Mouse (Mus musculus): ENCODE data around the gene Nop2. TPM values are rescaled to one million over a fixed set of nuclear protein-coding genes. Genes with fewer than 3 reads are reported as not detected.

Nop2 gene
- polyA plus RNA-seq, 1 experiment from 2014 or later: 46.8 TPM

DNA sequence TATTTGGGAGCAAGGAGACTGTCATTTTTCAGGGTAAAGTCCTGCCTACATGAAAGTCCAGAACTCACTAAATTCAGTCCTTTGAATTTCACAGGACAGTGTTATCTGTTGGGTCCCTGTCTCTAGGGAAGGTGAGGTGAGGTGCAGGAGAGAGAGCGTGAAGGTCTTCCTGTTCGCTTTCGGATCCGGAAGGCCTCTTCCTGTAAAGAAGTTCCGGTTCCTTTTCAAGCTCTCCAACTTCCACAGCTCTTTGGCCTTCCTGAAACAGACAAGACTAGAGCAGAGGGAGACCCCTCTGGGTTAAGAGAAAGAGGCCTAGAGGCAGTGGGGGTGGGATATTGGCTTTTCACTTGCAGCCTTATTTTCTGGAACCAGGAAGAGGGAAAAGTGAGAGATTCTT lies 39.3 kb upstream of the Nop2 start:
- no peaks in the 10 kb centered on the region for H3K36me3 ChIP-seq (ENCODE audit: control insufficient read depth, insufficient read depth, low read length)
- H3K27ac ChIP-seq (ENCODE audit: low read depth, low read length): no peak overlapping the region

GRCm38 (mm10) chr6:125094843-125095242 lies 36.9 kb upstream of the Nop2 start:
- DNase-seq (ENCODE audit: low spot score): no peak
- Histone ChIP-seq H3K27ac (ENCODE audit: low read depth, low read length) (peak overlapping the region; percentile 92; the same call in 1 of the 2 replicates), H3K4me2 (ENCODE audit: low read length) (no peak overlapping the region), H3K4me3 (ENCODE audit: low read depth, low read length) (no peak overlapping the region), H3K36me3 (ENCODE audit: control insufficient read depth, insufficient read depth, low read length) (peaks cover 22% of the 10 kb centered on the region), H3K27me3 (replicated peaks; ENCODE audit: control insufficient read depth, insufficient read depth, low read length) (no peaks in the 10 kb centered on the region), H3K4me1 (ENCODE audit: control insufficient read depth, insufficient read depth, low read length) (peaks cover 32% of the 10 kb centered on the region), H3K9me3 (replicated peaks; ENCODE audit: control insufficient read depth, low read length) (no peaks in the 10 kb centered on the region), H3K9ac (ENCODE audit: low read length) (no peak overlapping the region)
- ATAC-seq: no peak
- 68% methylated on average over 3 of the region's 3 CpGs for WGBS

More for the DNA sequence above, 39.3 kb upstream of the Nop2 start:
- H3K4me1 ChIP-seq (ENCODE audit: control insufficient read depth, insufficient read depth, low read length): peaks cover 13% of the 10 kb centered on the region
- H3K4me2 ChIP-seq (ENCODE audit: low read length): no peak overlapping the region
- H3K4me3 ChIP-seq (ENCODE audit: low read depth, low read length): no peak overlapping the region
- 93% methylated on average over 5 of the region's 5 CpGs for WGBS
- DNase-seq (ENCODE audit: low spot score) (no peak), ATAC-seq (no peak)
- no peaks in the 10 kb centered on the region for H3K9me3 ChIP-seq (replicated peaks; ENCODE audit: control insufficient read depth, low read length)
- no peak overlapping the region for H3K9ac ChIP-seq (ENCODE audit: low read length)
- H3K27me3 ChIP-seq (replicated peaks; ENCODE audit: control insufficient read depth, insufficient read depth, low read length): no peaks in the 10 kb centered on the region

DNA sequence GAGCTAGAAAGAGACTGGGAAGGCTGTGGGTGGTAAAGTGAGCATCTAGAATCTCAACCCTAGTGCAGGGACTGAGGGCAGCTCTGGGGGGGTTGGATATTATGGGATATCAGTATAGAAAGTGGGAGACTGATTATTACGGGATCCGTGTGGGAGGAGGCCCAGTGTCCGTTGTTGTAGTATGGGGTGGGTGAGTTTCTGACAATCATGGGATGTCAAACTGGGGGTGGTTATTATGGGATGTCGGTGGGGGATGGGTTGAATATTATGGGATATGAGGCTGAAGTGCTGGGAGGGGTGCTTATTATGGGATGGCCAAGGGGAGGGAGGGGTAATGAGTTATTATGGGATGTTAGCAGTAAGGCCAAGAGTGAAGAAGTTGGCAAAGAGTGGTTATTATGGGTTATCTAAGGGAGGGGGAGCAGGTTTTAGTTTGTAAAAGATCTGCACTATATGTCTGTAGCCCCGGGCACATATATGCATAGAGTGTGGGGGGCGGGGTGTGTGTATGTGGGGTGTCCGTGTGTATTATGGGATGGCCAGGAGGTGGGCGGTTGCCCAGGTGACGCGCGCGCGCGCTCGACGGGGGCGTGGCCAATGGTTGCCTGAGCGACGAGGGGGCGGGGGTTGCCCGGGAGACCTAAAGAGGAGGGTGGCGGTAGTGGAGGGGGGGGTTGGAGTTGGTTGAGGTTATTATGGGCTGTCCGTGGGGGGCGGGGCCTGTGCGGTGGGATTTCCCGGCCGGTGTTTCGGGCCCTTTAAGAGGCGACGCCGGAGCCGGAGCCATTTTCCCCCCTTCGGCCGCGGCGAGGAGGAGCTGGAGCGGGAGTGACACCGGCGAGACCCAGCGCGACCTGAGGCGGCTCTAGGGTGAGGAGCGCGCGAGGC lies 36.1 kb upstream of the Nop2 start, which contains the start of gene Chd4:
TSS of gene Chd4 (plus strand) at position 591 of the 888 bp plus-strand sequence.
- WGBS: 2% methylated on average over 36 of the region's 45 CpGs
- ATAC-seq: peak; percentile 78
- peak within 1 kb of the TSS; percentile 96 for H3K9ac ChIP-seq (ENCODE audit: low read length)
- DNase-seq (ENCODE audit: low spot score): peak; percentile 96
- H3K4me1 ChIP-seq (ENCODE audit: control insufficient read depth, insufficient read depth, low read length): peaks cover 27% of the 10 kb centered on the region
- peak within 1 kb of the TSS; percentile 94 for H3K4me2 ChIP-seq (ENCODE audit: low read length)
- no peaks in the 10 kb centered on the region for H3K9me3 ChIP-seq (replicated peaks; ENCODE audit: control insufficient read depth, low read length)
- no peaks in the 10 kb centered on the region for H3K27me3 ChIP-seq (replicated peaks; ENCODE audit: control insufficient read depth, insufficient read depth, low read length)
- peak within 1 kb of the TSS; percentile 98 for H3K4me3 ChIP-seq (ENCODE audit: low read depth, low read length)
- peaks cover 30% of the 10 kb centered on the region for H3K36me3 ChIP-seq (ENCODE audit: control insufficient read depth, insufficient read depth, low read length)
- peak within 1 kb of the TSS; percentile 92 for H3K27ac ChIP-seq (ENCODE audit: low read depth, low read length)

GRCm38 (mm10) chr6:125096279-125096596 lies 35.5 kb upstream of the Nop2 start:
- WGBS: 2% methylated on average over 22 of the region's 32 CpGs
- Histone ChIP-seq H3K4me3 (ENCODE audit: low read depth, low read length) (peak overlapping the region; percentile 98), H3K9ac (ENCODE audit: low read length) (peak overlapping the region; percentile 96), H3K36me3 (ENCODE audit: control insufficient read depth, insufficient read depth, low read length) (peaks cover 36% of the 10 kb centered on the region), H3K4me1 (ENCODE audit: control insufficient read depth, insufficient read depth, low read length) (peaks cover 27% of the 10 kb centered on the region), H3K4me2 (ENCODE audit: low read length) (peak overlapping the region; percentile 94), H3K9me3 (replicated peaks; ENCODE audit: control insufficient read depth, low read length) (no peaks in the 10 kb centered on the region), H3K27me3 (replicated peaks; ENCODE audit: control insufficient read depth, insufficient read depth, low read length) (no peaks in the 10 kb centered on the region), H3K27ac (ENCODE audit: low read depth, low read length) (peak overlapping the region; percentile 92)
- DNase-seq (ENCODE audit: low spot score) (no peak), ATAC-seq (no peak)

- H3K4me2 ChIP-seq (ENCODE audit: low read length): peak overlapping the region; percentile 94
- under 1% methylated on average over 28 of the region's 44 CpGs for WGBS
- H3K36me3 ChIP-seq (ENCODE audit: control insufficient read depth, insufficient read depth, low read length): peaks cover 41% of the 10 kb centered on the region
Measured at GRCm38 (mm10) chr6:125096597-125097345, 34.9 kb upstream of the Nop2 start.

DNA sequence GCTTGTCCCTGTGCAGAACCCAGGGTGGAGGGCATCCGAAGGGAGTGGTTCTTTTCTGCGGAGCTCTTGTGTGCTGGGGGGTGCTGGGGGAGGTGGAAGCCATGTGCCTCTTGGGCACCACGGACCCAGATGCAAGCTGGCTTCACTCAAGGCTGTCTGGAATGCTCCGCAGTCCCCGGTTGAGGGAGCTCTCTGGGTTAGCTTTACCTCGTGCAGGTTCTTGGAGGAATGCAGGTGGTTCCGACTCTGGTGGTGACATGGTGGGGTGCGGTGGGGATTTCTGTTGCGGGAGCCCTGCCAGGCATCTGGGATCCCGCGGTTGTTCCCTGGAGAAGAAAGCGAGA lies 34.4 kb upstream of the Nop2 start:
- Histone ChIP-seq H3K4me2 (ENCODE audit: low read length) (peak overlapping the region; percentile 94), H3K9me3 (replicated peaks; ENCODE audit: control insufficient read depth, low read length) (no peaks in the 10 kb centered on the region), H3K27ac (ENCODE audit: low read depth, low read length) (peak overlapping the region; percentile 92), H3K27me3 (replicated peaks; ENCODE audit: control insufficient read depth, insufficient read depth, low read length) (no peaks in the 10 kb centered on the region), H3K36me3 (ENCODE audit: control insufficient read depth, insufficient read depth, low read length) (peaks cover 47% of the 10 kb centered on the region), H3K4me1 (ENCODE audit: control insufficient read depth, insufficient read depth, low read length) (peaks cover 27% of the 10 kb centered on the region), H3K9ac (ENCODE audit: low read length) (peak overlapping the region; percentile 96), H3K4me3 (ENCODE audit: low read depth, low read length) (peak overlapping the region; percentile 98)
- WGBS: 1% methylated on average over 12 of the region's 12 CpGs
- peak; percentile 0; the same call in 1 of the 2 replicates for ATAC-seq
- peak; percentile 36 for DNase-seq (ENCODE audit: low spot score)

More at GRCm38 (mm10) chr6:125096597-125097345, 34.9 kb upstream of the Nop2 start:
- peaks cover 27% of the 10 kb centered on the region for H3K4me1 ChIP-seq (ENCODE audit: control insufficient read depth, insufficient read depth, low read length)
- peak overlapping the region; percentile 96 for H3K9ac ChIP-seq (ENCODE audit: low read length)
- DNase-seq (ENCODE audit: low spot score) (peak; percentile 51), ATAC-seq (peak; percentile 36)
- no peaks in the 10 kb centered on the region for H3K27me3 ChIP-seq (replicated peaks; ENCODE audit: control insufficient read depth, insufficient read depth, low read length)
- peak overlapping the region; percentile 98 for H3K4me3 ChIP-seq (ENCODE audit: low read depth, low read length)
- peak overlapping the region; percentile 92 for H3K27ac ChIP-seq (ENCODE audit: low read depth, low read length)
- no peaks in the 10 kb centered on the region for H3K9me3 ChIP-seq (replicated peaks; ENCODE audit: control insufficient read depth, low read length)

GRCm38 (mm10) chr6:125097951-125098350 lies 33.8 kb upstream of the Nop2 start:
- ATAC-seq: no peak
- Histone ChIP-seq H3K27ac (ENCODE audit: low read depth, low read length) (0 out of 2 replicates have a peak overlapping the region, but pooled peaks have one; percentile 92), H3K36me3 (ENCODE audit: control insufficient read depth, insufficient read depth, low read length) (peaks cover 53% of the 10 kb centered on the region)

GRCm38 (mm10) chr6:125098513-125098912 lies 33.2 kb upstream of the Nop2 start:
- peak overlapping the region; percentile 87; the same call in 1 of the 2 replicates for H3K27ac ChIP-seq (ENCODE audit: low read depth, low read length)
- WGBS: 56% methylated on average over 3 of the region's 3 CpGs
- H3K36me3 ChIP-seq (ENCODE audit: control insufficient read depth, insufficient read depth, low read length): peaks cover 58% of the 10 kb centered on the region

More at GRCm38 (mm10) chr6:125097951-125098350, 33.8 kb upstream of the Nop2 start:
- no peak for DNase-seq (ENCODE audit: low spot score)
- H3K4me2 ChIP-seq (ENCODE audit: low read length): peak overlapping the region; percentile 94
- no peaks in the 10 kb centered on the region for H3K27me3 ChIP-seq (replicated peaks; ENCODE audit: control insufficient read depth, insufficient read depth, low read length)
- 62% methylated on average over 8 of the region's 8 CpGs for WGBS
- no peaks in the 10 kb centered on the region for H3K9me3 ChIP-seq (replicated peaks; ENCODE audit: control insufficient read depth, low read length)
- peak overlapping the region; percentile 96 for H3K9ac ChIP-seq (ENCODE audit: low read length)
- H3K4me3 ChIP-seq (ENCODE audit: low read depth, low read length): peak overlapping the region; percentile 98
- H3K4me1 ChIP-seq (ENCODE audit: control insufficient read depth, insufficient read depth, low read length): peaks cover 27% of the 10 kb centered on the region

More at GRCm38 (mm10) chr6:125098513-125098912, 33.2 kb upstream of the Nop2 start:
- DNase-seq (ENCODE audit: low spot score): no peak
- Histone ChIP-seq H3K9me3 (replicated peaks; ENCODE audit: control insufficient read depth, low read length) (no peaks in the 10 kb centered on the region), H3K4me1 (ENCODE audit: control insufficient read depth, insufficient read depth, low read length) (peaks cover 27% of the 10 kb centered on the region), H3K27me3 (replicated peaks; ENCODE audit: control insufficient read depth, insufficient read depth, low read length) (no peaks in the 10 kb centered on the region), H3K4me2 (ENCODE audit: low read length) (peak overlapping the region; percentile 94), H3K4me3 (ENCODE audit: low read depth, low read length) (peak overlapping the region; percentile 98), H3K9ac (ENCODE audit: low read length) (peak overlapping the region; percentile 96)
- ATAC-seq: no peak
